Mouse (Mus musculus) kidney, embryonic 16.5 days (tissue): Measurements from ENCODE around the gene 1810046K07Rik. TPM values are rescaled to one million over a fixed set of nuclear protein-coding genes. Genes with fewer than 3 reads are reported as not detected.
A peak's percentile ranks its signal among the peaks of the same experiment; 100 is the strongest.

Source experiments
- ATAC-seq: fragments of 200-750 bp; cut with Nextera tagmentation; 2 replicates; pipeline ENCODE4 v1.8.0; 2017; ENCODE audit warnings: moderate TSS enrichment; ENCODE audit not compliant: low FRiP score, low TSS enrichment
- H3K27ac ChIP-seq: fragments of 300-500 bp; sonication (generic); 2 replicates; pipeline ENCODE4 v1.5.1; 2014; ENCODE audit warnings: low read length
- H3K27me3 ChIP-seq: fragments of 300-500 bp; sonication (generic); 2 replicates; pipeline ENCODE4 v1.6.1; 2014; ENCODE audit warnings: low read length, control low read depth, mixed read lengths; ENCODE audit not compliant: insufficient read depth
- H3K36me3 ChIP-seq: fragments of 300-500 bp; sonication (generic); 2 replicates; pipeline ENCODE4 v1.6.1; 2014; ENCODE audit warnings: low read length, control low read depth, mixed read lengths; ENCODE audit not compliant: insufficient read depth
- H3K4me1 ChIP-seq: fragments of 300-500 bp; sonication (generic); 2 replicates; pipeline ENCODE4 v1.6.1; 2014; ENCODE audit warnings: low read length, control low read depth, mixed read lengths; ENCODE audit not compliant: insufficient read depth
- H3K4me2 ChIP-seq: fragments of 300-500 bp; sonication (generic); replicated peaks from 2 replicates; pipeline ENCODE4 v1.6.1; 2014; ENCODE audit warnings: low read depth, low read length
- H3K4me3 ChIP-seq: fragments of 300-500 bp; sonication (generic); 2 replicates; pipeline ENCODE4 v1.5.1; 2014; ENCODE audit warnings: mild to moderate bottlenecking, low read length
- H3K9ac ChIP-seq: fragments of 300-500 bp; sonication (generic); replicated peaks from 2 replicates; pipeline ENCODE4 v1.6.1; 2014; ENCODE audit warnings: low read length
- H3K9me3 ChIP-seq: fragments of 300-500 bp; sonication (generic); 2 replicates; pipeline ENCODE4 v1.6.1; 2016; ENCODE audit warnings: low read length, control low read depth
- WGBS: fragments of 180-500 bp; shearing (Covaris S2); extraction: QIAGEN DNeasy Blood & Tissue Kit; methylation state at CpG from one replicate; pipeline ENCODE4 v1.1.7; 2014; 5-methylcytosine and 5-hydroxymethylcytosine counted together
- polyA plus RNA-seq: library from polyadenylated mRNA; unstranded; fragments of >200 nt; fragmentation: Nextera tagmentation; extraction: Ambion mirVana; gene quantifications from 2 replicates; pipeline ENCODE4 v1.2.1, GENCODE M21; 2015

Gene 1810046K07Rik
- polyA plus RNA-seq, 1 experiment from 2014 or later, result not detected

- Histone ChIP-seq H3K27me3 (no peaks in the 10 kb centered on the region), H3K27ac (no peak overlapping the region), H3K4me1 (no peaks in the 10 kb centered on the region), H3K9ac (no peak overlapping the region), H3K36me3 (no peaks in the 10 kb centered on the region), H3K9me3 (no peaks in the 10 kb centered on the region), H3K4me2 (no peak overlapping the region), H3K4me3 (no peak overlapping the region)
- 91% methylated on average over 3 of the region's 3 CpGs for WGBS
- ATAC-seq, result no peak
These were observed 22.4 kb downstream of the 1810046K07Rik start for GRCm38 (mm10) chr9:51306351-51306750.

- Histone ChIP-seq H3K36me3 (no peaks in the 10 kb centered on the region), H3K9ac (no peak overlapping the region), H3K4me3 (no peak overlapping the region), H3K27me3 (no peaks in the 10 kb centered on the region), H3K27ac (no peak overlapping the region), H3K4me1 (no peaks in the 10 kb centered on the region), H3K4me2 (no peak overlapping the region), H3K9me3 (no peaks in the 10 kb centered on the region)
- WGBS, result 74% methylated on average over 3 of the region's 3 CpGs
- no peak for ATAC-seq
These were observed 23.6 kb downstream of the 1810046K07Rik start for GRCm38 (mm10) chr9:51305146-51305545.

- Histone ChIP-seq H3K9me3 (no peaks in the 10 kb centered on the region), H3K4me3 (no peak overlapping the region), H3K27ac (no peak overlapping the region), H3K36me3 (no peaks in the 10 kb centered on the region), H3K4me1 (no peaks in the 10 kb centered on the region), H3K4me2 (no peak overlapping the region), H3K27me3 (no peaks in the 10 kb centered on the region), H3K9ac (no peak overlapping the region)
- WGBS, result 79% methylated on average over 5 of the region's 5 CpGs
- no peak for ATAC-seq
These were observed 24.7 kb downstream of the 1810046K07Rik start for GRCm38 (mm10) chr9:51303980-51304379.

- 73% methylated on average over 8 of the region's 8 CpGs for WGBS
- Histone ChIP-seq H3K9me3 (no peaks in the 10 kb centered on the region), H3K27ac (no peak overlapping the region), H3K9ac (no peak overlapping the region), H3K36me3 (no peaks in the 10 kb centered on the region), H3K27me3 (no peaks in the 10 kb centered on the region), H3K4me2 (no peak overlapping the region), H3K4me1 (no peaks in the 10 kb centered on the region), H3K4me3 (no peak overlapping the region)
- ATAC-seq, result no peak
These were observed 35.2 kb downstream of the 1810046K07Rik start for GRCm38 (mm10) chr9:51293541-51293940.

- Histone ChIP-seq H3K27me3 (no peaks in the 10 kb centered on the region), H3K9ac (no peak overlapping the region), H3K9me3 (no peaks in the 10 kb centered on the region), H3K36me3 (no peaks in the 10 kb centered on the region), H3K27ac (no peak overlapping the region), H3K4me3 (no peak overlapping the region), H3K4me1 (no peaks in the 10 kb centered on the region), H3K4me2 (no peak overlapping the region)
- 31% methylated on average over 4 of the region's 4 CpGs for WGBS
- peak; percentile 73 for ATAC-seq
These were observed 36.0 kb downstream of the 1810046K07Rik start for GRCm38 (mm10) chr9:51292674-51293073.

GRCm38 (mm10) chr9:51290980-51291379 lies 37.7 kb downstream of the 1810046K07Rik start:
- ATAC-seq, result no peak
- Histone ChIP-seq H3K4me3 (no peak overlapping the region), H3K4me2 (no peak overlapping the region), H3K9ac (no peak overlapping the region), H3K36me3 (no peaks in the 10 kb centered on the region), H3K27ac (no peak overlapping the region), H3K9me3 (no peaks in the 10 kb centered on the region), H3K4me1 (no peaks in the 10 kb centered on the region), H3K27me3 (no peaks in the 10 kb centered on the region)
- WGBS, result 72% methylated on average over 4 of the region's 4 CpGs

- Histone ChIP-seq H3K4me3 (no peak overlapping the region), H3K9me3 (no peaks in the 10 kb centered on the region), H3K27ac (no peak overlapping the region), H3K4me2 (no peak overlapping the region), H3K4me1 (no peaks in the 10 kb centered on the region), H3K9ac (no peak overlapping the region), H3K36me3 (no peaks in the 10 kb centered on the region), H3K27me3 (no peaks in the 10 kb centered on the region)
- 49% methylated on average over 2 of the region's 2 CpGs for WGBS
- no peak for ATAC-seq
These were observed 42.6 kb downstream of the 1810046K07Rik start for GRCm38 (mm10) chr9:51286079-51286478.

GRCm38 (mm10) chr9:51278500-51279381 lies 50.0 kb downstream of the 1810046K07Rik start, which contains the start of gene Colca2:
Gene Colca2, minus strand, starts transcription at chr9:51278569.
- H3K27ac ChIP-seq, result peak within 1 kb of the TSS; percentile 78
- peak within 1 kb of the TSS; percentile 86 for H3K4me2 ChIP-seq
- no peaks in the 10 kb centered on the region for H3K9me3 ChIP-seq
- no peaks in the 10 kb centered on the region for H3K36me3 ChIP-seq
- peak within 1 kb of the TSS; percentile 56 for H3K4me3 ChIP-seq
- H3K27me3 ChIP-seq, result no peaks in the 10 kb centered on the region
- peak; percentile 98 for ATAC-seq
- under 1% methylated on average over 53 of the region's 53 CpGs for WGBS
- H3K9ac ChIP-seq, result peak within 1 kb of the TSS; percentile 75
- peaks cover 9% of the 10 kb centered on the region for H3K4me1 ChIP-seq

- no peaks in the 10 kb centered on the region for H3K27me3 ChIP-seq
- H3K4me1 ChIP-seq, result peaks cover 10% of the 10 kb centered on the region
- peak overlapping the region; percentile 56 for H3K4me3 ChIP-seq
- ATAC-seq, result peak; percentile 40; the same call in 1 of the 2 replicates
- WGBS, result 15% methylated on average over 13 of the region's 13 CpGs
- no peaks in the 10 kb centered on the region for H3K36me3 ChIP-seq
- peak overlapping the region; percentile 86 for H3K4me2 ChIP-seq
- peak overlapping the region; percentile 78 for H3K27ac ChIP-seq
- H3K9ac ChIP-seq, result peak overlapping the region; percentile 75
- H3K9me3 ChIP-seq, result no peaks in the 10 kb centered on the region
These were observed 50.8 kb downstream of the 1810046K07Rik start for GRCm38 (mm10) chr9:51277834-51278498.

GRCm38 (mm10) chr9:51274678-51275077 lies 54.0 kb downstream of the 1810046K07Rik start:
- whole genome bisulfite sequencing, result 18% methylated on average over 4 of the region's 4 CpGs
- Histone ChIP-seq H3K4me2 (no peak overlapping the region), H3K27me3 (no peaks in the 10 kb centered on the region), H3K27ac (peak overlapping the region; percentile 45; the same call in 1 of the 2 replicates), H3K4me3 (no peak overlapping the region), H3K9me3 (no peaks in the 10 kb centered on the region), H3K4me1 (peaks cover 10% of the 10 kb centered on the region), H3K36me3 (no peaks in the 10 kb centered on the region), H3K9ac (no peak overlapping the region)
- ATAC-seq, result no peak
